Mouse (Mus musculus): ENCODE results near the gene Mdh1.
"Not testable (repeated sequence)": the region's sequence is repeated elsewhere in the genome, so short reads cannot be mapped to it uniquely, and the experiment has no call there.

GRCm38 (mm10) chr11:21510577-21510976 is 61.6 kb downstream of the Mdh1 start:
- TF ChIP-seq CTCF, POLR2A (IDR thresholded peaks at IDR 0.05; ENCODE audit: extremely low read depth, insufficient read depth, low read length): not testable (repeated sequence)
